Mouse (Mus musculus) cortical plate, adult 2 months (tissue): ENCODE data around the gene Mgat5b.

ENCODE experiments used
- CTCF ChIP-seq: fragments of 200-500 bp; IDR thresholded peaks from 2 replicates; pipeline ENCODE4 v1.5.1; 2011; ENCODE audit warnings: mild to moderate bottlenecking, control low read depth, low read length; ENCODE audit not compliant: insufficient read depth; ENCODE audit errors: extremely low read depth
- POLR2A ChIP-seq: fragments of 200-500 bp; IDR thresholded peaks from 2 replicates; pipeline ENCODE4 v1.6.1; 2011; ENCODE audit warnings: mild to moderate bottlenecking, low read length, control low read depth; ENCODE audit not compliant: insufficient read depth; ENCODE audit errors: extremely low read depth

DNA sequence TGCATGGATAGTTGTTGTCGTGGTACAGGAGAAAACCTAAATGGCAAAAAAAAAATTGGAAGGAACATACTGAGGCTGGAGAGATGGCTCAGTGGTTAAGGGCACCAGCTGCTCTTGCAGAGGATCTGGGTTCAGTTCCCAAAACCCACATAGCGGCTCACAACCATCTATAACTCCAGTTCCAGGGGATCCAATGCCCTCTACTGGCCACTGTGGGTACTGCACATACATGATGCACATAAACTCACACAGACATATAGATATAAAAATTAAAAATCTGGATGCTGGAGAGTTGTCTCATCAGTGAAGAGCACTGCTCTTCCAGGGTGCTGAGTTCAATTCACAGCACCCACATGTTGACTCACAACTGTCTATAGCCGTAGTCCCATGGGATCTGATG, 104.9 kb downstream of the Mgat5b start:
- TF ChIP-seq CTCF: no peak
- no peak for TF ChIP-seq POLR2A
